Mouse (Mus musculus) forelimb bud, embryonic 11.5 days (tissue): ENCODE data around the gene Exoc2.

Experiments
- DNase-seq: peaks from one replicate; pipeline ENCODE4 v3.0.0-alpha.2; 2012; ENCODE audit warnings: low read depth, low spot score

The Exoc2 gene

DNA sequence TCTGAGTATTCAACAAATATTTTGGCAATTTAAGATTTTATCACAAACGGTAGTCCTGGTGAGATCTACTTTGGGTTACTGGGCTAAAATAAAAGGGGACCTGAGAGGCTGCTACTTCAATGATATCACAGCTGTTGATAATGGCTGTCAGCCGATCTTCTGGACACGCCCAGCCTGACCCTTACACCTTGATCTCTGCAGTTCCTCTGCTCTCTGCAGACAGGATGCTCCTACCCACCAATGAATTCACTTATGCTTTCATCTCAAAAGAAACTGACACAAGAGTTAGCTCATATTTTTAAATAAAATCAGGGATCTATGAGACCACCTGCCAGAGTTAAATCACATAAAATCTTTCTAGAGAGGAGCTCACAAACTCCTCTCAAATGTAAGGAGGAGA lies 149.0 kb downstream of the Exoc2 start:
- no peak for DNase-seq

DNA sequence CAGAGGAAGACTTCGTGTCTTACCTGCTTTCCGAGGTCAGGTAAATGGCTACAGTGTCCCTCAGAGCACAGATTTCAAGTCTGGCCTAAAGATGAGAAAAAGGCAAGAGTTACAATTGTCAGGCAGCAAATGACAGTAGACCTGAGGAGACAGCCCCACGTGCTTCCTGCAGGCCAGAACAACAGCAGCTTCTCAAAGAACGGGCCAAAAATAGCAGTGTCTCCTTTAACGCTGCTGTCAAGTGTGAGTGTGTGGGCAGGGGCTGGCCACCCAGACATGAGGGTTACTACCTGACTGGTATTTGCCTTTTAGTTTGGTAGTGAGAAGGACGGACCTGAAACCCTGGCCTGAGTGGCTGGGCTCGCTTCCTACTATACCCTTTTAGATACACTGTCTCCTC lies 153.3 kb downstream of the Exoc2 start:
- DNase-seq, result no peak

DNA sequence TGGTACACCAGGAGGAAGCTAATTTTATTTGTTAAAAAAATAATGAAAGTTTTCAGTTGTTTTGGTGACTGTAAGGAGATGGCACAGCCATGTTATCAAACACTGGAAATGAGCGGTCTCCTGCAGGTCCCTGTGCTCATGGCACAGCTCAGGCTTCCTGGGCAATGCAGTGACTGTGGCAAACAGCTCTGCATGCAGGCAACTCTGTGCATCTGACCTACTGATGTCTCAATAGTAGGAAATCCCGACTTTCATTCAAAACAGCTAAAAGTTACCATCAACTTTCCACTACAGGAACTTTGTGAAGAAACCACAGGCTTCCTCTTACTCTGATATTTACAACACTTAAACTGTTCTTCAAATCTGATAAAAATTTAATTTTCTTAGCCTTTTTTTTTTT lies 154.0 kb downstream of the Exoc2 start:
- no peak for DNase-seq

DNA sequence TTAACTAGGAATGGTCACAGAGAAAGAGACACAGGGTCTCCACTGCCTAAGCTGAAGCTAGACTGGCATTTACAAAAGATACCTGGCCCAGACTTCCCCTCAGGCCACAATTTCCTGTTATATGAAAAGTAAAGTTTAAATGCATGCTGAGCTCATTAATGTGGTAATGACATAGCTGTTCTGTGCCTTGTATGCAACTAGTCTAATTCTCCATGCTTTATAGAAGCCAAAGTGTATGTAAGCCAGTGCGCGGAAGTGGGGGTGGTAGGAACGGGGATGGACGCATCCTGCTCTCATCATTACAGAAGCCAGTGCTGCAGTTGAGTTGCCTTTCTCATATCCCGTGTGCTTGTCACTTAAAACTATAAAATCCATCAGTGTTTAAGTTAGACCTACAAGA lies 156.5 kb downstream of the Exoc2 start:
- DNase-seq, result no peak

DNA sequence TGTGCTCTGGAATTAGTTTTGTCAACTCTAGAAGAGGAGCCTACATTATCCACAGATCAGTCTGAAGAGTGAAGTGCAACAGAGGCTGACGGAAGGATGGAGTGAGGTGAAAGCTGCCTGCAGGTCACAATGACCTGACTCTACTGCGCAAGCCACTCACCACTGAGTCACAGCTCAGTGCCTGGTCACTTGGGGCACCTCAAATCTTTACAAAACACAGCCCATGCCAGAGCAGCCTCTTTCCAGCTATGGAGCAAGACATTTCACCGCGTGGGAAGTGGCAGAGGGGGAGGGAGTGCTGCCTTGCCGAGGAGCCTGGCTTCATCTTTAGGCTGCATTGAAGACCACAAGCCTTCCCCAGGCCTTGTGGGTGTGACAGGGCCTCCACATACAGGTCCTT lies 159.6 kb downstream of the Exoc2 start:
- DNase-seq, result no peak

DNA sequence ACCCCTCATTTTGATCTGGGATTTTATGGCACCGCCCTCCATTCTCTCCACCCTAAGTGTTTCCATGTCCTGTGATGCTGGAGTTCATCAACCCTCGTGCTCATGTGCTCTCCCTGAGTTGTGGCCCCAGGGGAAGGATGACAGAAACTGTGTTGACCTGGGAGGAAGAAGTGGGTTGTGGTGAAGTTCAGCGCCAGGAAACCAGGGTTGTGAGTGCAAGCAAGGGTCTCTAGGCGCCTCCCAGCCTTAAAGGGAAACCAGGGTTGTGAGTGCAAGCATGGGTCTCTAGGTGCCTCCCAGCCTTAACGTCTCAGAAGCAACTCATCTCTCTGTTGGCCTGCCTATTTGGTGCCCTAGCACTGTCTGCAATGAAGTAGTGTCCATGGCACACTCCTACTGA lies 160.4 kb downstream of the Exoc2 start:
- no peak for DNase-seq

DNA sequence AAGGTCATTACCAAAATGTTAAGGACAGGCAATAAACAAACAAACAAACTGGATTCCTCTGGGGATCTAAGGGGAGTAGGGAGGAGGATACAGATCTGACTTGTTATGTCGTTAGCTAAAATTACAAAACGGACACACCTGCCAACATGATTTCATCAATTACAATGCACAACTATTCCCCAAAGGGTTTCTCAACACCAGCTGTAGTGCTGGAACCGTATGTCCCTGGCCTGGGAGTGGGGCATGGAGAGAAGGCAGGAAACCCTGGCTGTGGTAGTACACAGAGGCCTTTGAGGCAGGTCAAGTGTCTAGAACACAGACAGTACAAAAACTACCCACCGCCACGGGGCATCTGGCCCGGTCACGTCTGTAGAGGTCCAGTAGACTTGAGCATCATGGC lies 164.7 kb downstream of the Exoc2 start:
- DNase-seq, result no peak

DNA sequence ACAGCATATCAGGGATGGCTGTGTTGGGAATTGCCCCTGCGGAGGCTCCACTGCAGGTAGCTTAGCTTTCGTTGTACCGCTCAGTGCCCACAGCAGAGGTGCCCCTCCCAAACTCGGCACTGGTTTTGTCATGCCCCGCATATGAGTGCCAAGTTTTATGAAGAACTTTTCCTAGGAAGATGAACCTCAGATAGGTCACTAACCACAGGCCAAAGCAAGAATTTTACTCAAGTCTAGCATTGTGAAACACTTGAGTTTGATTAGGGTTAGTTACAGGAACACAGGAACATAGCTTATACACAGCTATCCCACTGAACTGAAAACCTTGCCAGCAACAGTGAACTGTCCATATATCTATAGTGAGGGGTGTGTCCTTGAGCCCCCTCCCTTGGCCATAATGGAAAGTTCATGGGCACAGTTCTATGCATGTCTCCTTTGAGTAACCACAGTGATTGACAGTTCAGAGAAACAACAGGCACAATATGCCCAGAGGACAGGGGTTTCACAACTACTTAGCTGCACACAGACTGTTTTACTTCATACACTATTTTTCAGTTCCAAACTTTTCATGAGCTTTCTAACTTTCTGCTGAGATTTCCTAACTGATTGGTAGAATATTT lies 171.4 kb downstream of the Exoc2 start:
- DNase-seq, result no peak

DNA sequence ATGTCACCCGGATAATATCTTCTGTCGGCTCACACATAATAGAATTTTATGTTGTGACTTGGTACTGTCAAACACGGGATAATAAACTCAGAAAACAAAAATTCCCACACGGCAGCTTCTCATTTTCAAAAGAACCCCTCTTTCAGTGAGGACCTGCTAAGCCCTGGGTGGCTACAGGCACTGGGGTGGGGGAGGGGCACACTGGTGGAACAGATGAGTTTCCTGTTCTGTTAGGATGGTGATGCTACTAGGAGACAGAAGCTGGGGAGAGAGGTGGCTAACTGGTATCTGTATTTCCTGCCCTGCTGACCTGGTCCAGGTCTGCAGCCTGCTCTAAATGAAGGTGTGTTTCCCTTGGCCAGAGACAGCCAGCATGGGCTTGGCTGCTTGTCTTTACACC lies 172.0 kb downstream of the Exoc2 start:
- no peak for DNase-seq

DNA sequence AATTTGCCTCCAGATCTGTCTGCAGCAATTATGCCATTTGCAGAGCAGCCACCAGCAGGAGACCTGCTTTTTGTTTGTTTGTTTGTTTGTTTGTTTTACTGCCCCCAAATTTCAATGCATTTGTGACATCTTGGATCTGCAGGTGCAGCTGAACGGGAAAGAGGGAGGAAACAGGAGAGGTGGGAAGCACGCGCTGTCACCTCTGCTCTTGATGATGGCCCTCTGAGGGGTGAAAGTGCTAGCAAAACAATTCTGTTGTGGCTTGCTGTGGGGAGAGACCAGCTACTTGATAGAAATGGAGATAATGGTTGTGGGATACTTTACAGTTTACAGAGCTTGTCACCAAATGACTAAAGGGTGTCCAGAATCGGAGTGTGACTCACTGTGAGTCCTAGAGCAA lies 177.9 kb downstream of the Exoc2 start:
- no peak for DNase-seq

DNA sequence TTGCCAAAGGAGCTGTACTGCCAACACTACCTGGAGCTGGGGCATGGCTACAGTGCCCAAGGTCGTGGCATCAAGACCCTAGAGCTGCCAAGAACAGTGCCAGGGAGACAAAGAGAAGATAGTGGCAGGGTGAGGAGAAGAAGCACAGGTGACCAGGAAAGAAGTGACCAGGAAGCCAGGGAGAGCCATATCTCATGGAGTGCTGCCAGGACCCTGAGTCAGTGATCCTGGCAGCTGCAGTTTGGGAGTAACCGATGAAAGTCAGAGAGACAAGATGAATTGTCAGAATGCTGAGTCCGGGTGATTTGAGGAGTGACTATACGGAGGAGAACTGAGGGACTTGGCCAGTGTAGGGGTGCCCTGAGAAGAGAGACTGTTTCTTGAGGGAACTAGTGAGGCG lies 180.3 kb downstream of the Exoc2 start:
- no peak for DNase-seq

DNA sequence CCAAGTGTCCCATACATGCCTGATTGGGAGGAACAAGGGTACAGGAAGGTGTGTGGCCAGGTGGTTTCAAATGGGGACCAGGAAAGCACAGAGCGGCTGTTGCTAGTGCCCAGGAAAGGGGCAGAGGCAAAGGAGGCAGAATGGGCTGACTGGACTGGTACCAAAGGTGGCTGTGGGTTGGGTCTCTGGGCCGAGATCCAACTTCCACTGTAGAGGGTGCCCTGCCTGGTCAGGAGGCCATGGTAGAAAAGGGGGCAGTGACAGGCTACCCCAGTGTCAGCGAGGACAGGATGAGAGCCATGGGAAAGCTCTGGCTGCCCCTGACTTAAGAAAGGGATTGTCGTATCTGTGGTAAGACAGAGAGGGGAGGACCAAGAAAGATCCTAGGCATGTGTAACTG lies 180.7 kb downstream of the Exoc2 start:
- DNase-seq, result no peak

DNA sequence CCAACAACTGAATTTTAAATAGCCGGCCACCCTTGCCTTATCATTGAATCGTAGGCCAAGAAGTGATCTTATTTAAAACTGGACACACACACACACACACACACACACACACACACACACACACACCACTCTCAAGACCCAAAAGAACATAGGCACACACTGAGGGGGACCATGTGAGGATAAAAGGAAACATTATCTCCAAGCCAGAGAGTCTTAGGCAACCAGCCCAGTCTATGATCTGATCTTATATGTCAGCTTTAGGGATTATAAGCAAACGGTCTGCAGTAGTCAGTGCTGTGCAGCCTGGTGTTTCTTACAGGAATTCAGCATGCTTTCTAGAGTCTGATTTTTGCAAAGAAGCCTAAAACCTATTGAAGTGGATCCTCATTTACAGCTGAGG lies 181.2 kb downstream of the Exoc2 start:
- DNase-seq, result no peak

DNA sequence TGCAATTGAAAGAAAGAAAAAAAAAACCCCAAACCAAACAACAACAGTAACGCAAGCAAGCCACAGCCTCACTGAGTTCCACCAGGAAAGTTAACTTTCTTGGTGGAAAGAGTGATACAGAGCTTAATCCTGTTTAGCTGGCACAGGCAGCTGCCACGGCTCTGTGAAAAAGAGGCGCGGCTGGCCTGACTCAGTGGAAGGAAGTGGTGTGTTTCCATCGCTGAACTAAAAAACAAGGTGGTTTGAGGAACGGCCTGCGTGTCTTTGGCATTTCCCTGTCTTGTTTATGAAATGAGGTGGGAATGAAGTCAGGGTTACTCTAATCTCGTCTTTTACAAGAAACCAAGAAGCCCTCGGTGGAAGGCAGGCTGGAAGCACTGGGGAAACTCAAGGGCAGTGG lies 181.6 kb downstream of the Exoc2 start:
- DNase-seq, result no peak

DNA sequence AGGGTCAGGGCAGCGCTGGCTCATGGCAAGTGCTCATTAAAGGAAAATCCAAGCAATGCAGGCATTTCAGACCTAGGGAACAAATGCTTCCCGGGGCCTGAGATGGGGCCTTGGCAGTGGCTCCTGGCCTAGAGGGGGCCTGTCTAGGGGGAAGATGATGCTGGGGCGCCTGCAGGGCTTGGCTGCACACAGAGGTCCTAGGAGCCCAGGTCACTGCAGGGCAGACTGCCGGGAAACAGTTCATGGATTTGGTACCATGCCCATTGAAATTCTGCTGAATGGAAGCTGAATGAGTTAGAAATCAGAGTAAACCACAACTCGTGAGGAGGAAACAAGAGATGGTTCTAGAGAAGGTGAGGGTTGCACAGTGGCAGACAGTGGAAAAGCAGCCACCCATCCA lies 183.9 kb downstream of the Exoc2 start:
- DNase-seq, result no peak

DNA sequence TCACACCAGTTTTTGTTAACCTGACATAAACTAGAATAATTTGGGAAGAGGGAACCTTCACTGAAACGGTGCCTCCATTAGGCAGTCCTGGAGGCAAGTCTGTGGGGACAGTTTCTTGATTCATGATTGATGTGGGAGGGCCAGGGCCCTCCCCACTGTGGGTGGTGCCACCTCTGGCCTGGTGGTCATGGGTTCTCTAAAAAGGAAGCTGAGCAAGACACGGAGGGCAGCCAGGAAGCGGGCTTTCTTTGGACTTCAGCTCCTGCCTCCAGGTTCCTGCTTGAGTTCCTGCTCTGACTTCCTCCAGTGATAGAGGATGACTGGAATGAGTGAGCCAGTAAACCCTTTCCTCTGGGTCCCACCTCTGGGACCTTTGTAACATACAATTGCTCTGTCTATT lies 185.5 kb downstream of the Exoc2 start:
- no peak for DNase-seq

DNA sequence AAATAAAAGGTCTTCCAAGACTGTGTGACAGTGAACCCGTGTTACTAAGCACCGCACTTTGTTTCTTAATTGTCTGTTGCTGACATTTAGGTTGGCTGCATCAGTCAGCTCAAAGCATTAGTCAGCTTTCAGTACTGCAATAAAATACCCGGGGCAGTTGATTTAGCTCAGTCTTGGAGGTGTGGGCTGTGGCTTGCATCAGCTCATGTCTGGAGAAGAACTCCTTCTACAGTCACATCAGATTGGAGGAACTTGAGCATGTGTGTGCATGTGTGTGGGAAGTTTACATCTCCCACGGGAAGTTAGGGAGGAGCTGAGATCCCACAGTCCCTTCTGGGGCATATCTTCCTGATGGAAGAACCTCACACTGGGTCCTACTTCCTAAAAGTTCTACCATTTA lies 185.9 kb downstream of the Exoc2 start:
- DNase-seq, result no peak

DNA sequence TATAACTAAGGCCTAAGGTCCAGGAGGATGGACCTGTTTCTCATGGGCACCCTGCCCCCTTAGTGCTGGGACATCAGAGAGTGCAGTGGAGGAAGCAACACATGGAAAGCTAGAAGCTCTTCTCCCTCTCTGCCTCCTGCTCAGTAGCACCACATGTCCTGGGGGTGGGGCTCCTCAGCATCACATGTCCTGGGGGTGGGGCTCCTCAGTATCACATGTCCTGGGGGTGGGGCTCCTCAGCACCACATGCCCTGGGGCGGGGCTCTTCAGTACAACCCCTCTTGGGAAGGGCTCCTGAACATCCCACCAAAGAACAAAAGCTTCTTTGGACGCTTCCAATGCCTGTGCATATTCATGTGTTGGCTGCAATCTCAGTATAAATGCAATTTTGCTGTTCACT lies 186.3 kb downstream of the Exoc2 start:
- no peak for DNase-seq

DNA sequence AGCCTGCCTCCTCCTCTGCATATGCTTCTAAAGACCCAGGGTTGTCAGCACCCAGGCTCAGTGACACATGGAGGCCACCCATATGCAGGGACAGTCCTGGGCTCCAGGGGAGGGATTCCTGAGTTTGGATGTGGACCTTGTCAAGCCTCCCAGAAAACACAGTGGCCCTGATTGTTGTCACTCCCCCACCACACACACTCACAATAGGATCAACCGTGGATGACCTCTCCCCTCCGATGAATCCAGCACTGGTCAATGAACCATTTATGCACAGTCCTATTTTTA lies 186.9 kb downstream of the Exoc2 start:
- DNase-seq, result no peak

DNA sequence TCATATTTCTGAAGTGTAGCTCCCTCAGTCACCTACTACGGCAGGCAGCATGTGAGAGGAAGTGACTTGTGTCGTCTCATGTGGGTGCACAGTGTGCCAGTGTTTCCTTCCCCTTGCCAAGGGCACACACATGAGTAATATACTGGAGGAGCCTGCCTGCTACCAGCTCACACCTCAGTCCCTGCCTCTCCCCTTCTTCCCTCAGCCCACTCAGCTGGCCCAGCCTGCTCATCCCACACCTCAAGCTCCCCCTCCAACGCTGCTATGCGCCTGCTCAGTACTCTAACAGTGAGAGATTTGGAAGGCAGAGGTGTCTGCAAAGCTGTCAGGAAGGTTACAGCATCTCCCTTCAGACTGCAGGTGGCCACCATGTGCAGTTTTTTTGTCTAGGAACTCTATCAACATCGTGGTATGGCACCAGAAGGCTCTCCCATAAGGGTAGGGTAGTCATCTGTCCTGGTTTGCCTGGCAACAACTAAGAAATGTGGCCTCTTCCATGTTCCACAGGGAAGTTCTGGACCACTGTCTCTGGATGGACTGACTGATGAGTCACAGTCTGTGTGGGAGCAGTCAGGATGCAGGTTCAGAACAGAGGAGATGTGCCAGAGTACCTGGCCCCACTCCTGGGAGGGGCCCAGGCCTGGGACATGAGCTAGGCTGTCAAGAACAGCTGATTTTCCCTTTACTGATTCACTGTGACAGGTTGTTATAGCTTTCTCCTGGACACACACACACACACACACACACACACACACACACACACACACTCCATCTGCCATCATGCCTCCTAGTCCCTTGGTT lies 187.5 kb downstream of the Exoc2 start:
- DNase-seq, result no peak

DNA sequence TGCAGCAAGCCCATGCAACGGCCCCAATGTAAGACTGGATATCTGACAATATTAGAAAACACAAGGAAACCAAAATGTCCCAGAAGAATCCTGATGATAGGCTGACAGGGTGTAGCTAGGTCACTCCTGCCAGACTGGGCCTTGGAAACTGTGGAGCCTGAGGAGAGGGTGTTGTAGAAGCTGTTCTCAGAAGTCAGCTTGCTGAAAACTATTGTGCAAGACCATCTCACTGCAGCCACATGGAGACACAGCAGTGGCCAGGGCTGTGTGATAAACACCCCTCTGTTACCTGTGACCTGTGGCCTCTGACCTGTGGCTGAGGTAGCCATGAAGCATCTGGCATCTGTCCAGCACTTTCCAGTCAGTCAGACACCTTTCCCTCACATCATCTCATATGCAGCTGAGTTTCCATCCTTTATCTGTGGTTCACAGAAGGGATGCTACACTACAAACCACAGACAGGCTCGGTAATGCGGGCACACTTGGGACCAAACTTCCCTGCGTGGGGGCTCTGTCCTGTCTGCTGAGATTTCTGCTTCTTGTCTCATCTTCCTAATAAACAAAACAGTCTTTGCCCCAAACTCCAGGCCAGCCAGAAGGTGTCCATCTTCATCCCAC lies 188.4 kb downstream of the Exoc2 start:
- no peak for DNase-seq

DNA sequence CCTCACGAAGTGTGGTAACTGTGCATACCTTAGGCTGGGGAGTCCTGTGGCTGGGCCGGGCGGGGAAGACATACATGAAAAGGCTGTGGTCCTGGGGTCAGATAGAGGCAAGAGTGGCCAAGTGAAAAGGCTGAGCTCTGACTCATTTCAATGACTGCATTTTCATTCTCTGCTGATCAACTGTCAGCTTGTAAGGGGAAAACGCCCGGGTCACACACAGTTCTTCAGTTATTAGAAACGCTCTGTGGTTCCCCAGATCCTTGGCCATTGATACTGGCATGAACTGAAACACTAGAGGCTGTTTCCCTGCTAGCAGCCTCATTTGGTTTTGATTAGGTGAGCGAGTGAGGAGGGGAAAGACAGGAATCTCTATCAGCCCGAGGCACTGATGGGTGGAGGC lies 191.5 kb downstream of the Exoc2 start:
- peak; percentile 13 for DNase-seq

DNA sequence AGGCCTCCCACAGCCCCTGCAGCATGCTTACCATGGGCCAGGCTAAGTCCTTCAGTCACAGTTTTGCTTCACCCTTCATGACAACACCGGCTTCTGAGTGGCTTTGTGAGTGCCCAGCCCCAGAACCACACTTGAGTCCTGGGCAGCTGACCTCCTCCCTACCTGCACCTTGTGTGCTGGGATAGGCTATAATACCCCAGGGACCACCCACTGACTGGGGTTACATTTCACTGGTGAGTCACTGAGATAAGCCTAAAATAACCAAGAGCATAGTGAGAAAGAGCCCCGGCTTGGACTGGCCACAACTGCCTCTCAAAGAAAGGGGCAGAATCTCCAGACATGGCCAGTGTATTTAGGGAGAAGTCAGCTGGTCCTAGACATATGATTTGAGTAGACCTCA lies 192.0 kb downstream of the Exoc2 start:
- no peak for DNase-seq
